Mouse (Mus musculus) gastrocnemius, postnatal 10 days (tissue): ENCODE data around the gene Sirt3. TPM values are rescaled to one million over a fixed set of nuclear protein-coding genes. Genes with fewer than 3 reads are reported as not detected.

Experiments used
- DNase-seq: peaks from one replicate; pipeline ENCODE4 v3.0.0; 2021; ENCODE audit warnings: mixed read lengths
- long read RNA-seq, 2 experiments: library from polyadenylated mRNA; stranded (forward); transcript quantifications; one replicate each; pipeline ENCODE4 v2.0.0; 2021
- total RNA-seq, 2 experiments: library from RNA; stranded (reverse); gene quantifications; 2 replicates each; pipeline ENCODE4 v1.2.3; 2021

The Sirt3 gene
- 10 to 100 TPM; 16.3 to 19.1 TPM for total RNA-seq
- long read RNA-seq, experiment 1, transcript Sirt3-202 (7 exons, 1,416 nt) = major isoform, 7 of 26 reads
- long read RNA-seq, experiment 1, partial matches to known transcripts = 1 of 26 reads
- long read RNA-seq, experiment 1, other reads (novel, unspliced or antisense) = 17 of 26 reads
- long read RNA-seq, experiment 2, transcript Sirt3-202 (7 exons, 1,416 nt) = major isoform, 8 of 37 reads
- long read RNA-seq, experiment 2, partial matches to known transcripts = 1 of 37 reads
- long read RNA-seq, experiment 2, other reads (novel, unspliced or antisense) = 26 of 37 reads

DNA sequence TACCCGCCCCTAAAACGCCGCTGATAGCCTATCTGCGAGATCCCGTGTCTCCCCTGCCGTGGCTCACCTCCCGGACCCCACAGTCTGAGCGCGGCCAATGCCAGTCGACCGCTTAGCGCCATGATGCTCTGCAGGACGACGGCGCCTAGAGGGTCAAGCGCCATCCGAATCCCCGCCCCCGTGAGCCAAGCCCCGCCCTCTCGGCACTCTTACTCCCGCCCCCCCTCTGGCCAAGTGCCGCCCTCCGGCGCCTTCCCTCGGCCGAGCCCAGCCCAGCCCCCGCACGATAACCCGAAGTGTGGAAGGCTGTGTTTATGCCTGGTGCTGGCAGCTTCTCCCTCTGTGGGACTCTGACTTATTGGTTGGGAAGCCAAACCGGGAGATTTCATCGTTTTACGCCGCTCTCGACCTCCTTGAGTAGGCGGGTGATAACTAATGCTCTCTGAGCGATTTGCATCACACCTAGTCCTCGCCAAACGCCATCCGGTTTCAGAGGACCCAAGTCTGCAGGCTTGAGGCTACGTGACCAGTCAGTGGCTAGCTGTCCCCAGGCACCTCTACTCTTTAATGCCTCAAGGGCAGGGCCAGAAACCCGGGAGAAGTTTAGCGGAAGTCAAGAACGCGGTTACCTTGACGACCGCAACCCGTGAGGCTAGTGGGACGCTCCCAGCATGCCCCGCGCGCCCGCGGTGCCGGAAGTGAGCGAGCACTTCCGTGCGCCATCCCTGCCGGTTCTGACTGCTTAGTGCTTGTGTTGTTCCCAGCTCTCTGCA is at the start of gene Sirt3, which contains the start of gene Psmd13:
TSS of gene Sirt3 (minus strand) at position 614 of the 773 bp plus-strand sequence.
TSS of gene Psmd13 (plus strand) at position 273 of the 773 bp plus-strand sequence.
- DNase-seq = peak; percentile 98

DNA sequence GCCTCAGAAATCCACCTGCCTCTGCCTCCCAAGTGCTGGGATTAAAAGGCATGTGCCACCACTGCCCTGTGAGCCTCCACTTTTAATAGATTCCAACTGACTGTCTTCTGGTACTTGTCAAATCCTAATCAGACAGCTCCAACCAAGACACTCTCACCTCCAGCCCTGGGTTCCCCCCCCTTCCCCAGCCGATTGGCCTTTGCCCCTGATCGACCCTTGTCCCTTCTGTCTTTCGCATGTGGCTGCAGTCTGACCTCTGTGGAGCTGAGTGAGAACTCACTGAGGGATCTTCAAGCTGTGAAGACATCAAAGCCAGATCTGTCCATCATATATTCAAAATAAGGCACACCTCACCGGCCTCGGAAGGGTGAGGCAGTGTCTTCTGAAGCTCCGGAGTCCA is 45.1 kb upstream of the Sirt3 start:
- no peak for DNase-seq

DNA sequence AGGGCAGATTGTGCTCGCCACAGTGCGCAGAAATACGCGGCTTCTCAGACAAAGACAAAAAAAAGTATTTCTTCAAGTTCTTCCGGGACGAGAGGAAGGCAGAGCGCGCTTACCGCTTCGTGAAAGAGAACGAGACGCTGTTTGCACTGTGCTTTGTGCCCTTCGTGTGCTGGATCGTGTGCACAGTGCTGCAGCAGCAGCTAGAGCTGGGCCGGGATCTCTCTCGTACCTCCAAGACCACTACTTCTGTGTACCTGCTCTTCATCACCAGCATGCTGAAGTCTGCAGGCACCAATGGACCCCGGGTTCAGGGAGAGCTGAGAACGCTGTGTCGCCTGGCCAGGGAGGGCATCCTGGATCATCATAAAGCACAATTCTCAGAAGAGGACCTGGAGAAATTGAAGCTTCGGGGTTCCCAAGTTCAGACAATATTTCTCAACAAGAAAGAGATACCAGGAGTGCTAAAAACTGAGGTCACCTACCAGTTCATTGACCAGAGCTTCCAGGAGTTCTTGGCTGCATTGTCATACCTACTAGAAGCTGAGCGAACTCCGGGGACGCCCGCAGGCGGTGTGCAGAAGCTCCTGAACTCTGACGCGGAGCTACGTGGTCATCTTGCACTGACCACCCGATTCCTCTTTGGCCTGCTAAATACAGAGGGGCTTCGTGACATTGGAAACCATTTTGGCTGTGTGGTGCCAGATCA is 41.1 kb upstream of the Sirt3 start:
- no peak for DNase-seq

DNA sequence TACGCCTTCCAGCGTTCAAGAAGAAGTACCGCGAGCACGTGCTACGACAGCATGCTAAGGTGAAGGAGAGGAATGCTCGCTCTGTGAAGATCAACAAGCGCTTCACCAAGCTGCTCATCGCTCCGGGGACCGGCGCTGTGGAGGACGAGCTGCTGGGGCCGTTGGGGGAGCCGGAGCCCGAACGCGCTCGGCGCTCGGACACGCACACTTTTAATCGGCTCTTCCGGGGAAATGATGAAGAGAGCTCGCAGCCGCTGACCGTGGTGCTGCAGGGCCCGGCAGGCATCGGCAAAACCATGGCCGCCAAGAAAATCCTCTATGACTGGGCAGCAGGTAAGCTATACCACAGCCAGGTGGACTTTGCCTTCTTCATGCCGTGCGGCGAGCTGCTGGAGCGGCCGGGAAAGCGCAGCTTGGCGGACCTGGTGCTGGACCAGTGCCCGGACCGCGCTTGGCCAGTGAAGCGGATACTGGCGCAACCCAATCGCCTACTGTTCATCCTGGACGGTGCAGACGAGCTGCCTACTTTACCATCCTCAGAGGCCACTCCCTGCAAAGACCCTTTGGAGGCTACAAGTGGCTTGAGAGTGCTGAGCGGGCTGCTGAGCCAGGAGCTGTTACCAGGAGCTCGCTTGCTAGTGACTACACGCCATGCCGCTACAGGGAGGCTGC is 40.4 kb upstream of the Sirt3 start:
- DNase-seq = peak; percentile 66

DNA sequence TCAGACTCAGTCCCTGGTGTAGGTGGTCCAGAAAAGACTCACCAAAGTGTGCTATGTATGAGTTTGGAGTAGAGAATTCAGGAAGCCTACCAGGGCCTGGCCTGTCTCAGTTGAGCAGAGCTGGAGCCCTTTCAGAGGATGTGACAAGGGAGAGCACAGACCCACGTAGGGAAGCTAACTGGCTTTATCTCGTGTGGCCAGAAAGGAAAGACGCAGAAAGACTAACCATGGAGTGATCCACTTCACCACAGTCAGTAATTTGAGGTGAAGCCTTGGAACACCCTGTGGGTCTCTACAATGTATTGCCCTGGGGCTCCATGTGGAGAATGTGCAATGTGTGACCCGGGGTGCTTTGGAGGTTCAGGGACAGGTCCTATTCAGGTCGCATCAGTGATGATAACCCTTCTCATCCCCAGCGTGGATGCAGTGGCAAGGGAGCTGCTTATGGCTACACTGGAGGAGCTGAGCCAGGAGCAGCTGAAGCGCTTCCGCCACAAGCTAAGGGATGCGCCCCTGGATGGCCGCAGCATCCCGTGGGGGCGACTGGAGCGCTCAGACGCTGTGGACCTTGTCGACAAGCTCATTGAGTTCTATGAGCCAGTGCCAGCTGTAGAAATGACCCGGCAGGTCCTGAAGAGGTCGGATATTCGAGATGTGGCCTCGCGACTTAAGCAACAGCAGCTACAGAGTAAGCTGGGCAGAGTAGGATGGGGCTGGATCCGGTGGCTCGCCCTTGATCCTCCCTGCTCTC is 39.3 kb upstream of the Sirt3 start:
- no peak for DNase-seq

DNA sequence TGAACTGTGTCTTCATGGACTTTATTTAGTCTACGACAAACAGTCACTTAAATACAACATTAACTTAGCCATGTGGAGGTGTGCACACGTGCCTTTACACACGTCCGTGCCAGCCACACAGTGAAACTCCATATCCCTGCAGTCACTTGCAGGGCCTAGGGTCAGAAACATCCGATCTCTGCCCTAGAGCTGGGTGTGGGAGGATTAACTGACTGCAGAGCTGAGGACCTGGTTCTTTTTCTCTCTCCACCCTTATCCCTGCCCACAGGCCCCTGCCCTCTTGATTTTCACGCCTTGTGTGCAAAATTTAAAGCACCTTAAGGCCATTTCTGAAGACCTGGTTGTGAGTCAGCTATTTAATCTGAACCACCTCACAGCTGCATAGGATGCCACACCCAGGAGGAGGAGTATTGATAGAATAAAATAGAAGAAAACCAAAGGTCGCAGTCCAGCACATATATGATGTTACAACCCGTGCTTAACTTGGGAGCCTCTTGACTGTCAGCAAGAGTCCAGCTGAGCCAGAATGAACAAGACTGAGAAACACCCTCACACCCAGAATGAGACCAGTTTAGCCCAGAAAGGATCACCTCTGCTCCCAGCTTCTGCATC is 38.4 kb upstream of the Sirt3 start, which contains the start of gene Nlrp6:
TSS of gene Nlrp6 (plus strand) at position 485 of the 612 bp plus-strand sequence.
- DNase-seq = no peak

DNA sequence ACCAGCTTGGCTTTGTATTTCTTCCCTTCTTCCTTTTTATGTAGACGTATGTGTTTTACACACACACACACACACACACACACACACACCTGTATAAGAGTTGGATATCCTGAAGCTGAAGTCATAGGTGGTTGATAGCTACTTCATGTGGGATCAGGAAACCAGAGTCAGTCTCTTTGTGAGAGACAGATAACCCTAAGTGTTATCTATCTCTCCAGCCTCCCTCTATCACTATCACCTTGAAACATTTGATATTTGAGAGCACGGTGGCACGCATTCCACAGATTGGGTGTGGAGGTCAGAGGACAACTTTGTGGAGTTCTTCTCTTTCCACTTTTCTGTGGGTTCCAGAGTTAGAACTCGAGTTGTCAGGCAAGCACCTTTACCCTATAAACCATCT is 37.8 kb upstream of the Sirt3 start:
- no peak for DNase-seq

DNA sequence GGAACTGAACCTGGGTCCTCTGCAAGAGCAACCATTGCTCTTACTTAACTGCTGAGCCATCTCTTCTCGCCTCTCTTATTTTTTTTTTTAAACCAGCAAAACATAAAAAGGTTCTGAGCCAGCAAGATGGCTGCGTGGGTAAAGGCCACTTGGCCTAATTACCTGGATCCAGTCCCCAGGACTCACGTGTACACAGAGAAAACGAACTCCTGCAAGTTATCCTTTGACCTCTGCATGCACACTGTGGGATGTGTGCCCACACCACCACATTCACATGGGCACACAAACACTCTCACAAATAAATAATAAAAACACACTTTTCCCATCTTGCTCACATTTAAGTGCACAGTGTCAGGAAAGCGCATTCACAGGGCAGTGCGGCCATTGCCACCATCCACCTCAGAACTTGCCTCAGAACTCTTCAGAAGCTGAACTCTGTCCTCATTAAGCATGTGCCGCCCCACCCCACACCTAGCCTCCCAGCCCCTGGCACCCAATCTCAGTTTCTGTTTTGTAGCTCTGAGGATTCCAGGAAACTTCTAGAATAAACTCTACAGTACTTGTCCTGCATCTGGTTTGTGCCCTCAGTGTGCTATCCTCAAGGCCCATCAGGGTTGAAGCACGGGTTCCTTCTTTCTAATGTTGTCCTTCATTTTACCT is 32.1 kb upstream of the Sirt3 start:
- no peak for DNase-seq

DNA sequence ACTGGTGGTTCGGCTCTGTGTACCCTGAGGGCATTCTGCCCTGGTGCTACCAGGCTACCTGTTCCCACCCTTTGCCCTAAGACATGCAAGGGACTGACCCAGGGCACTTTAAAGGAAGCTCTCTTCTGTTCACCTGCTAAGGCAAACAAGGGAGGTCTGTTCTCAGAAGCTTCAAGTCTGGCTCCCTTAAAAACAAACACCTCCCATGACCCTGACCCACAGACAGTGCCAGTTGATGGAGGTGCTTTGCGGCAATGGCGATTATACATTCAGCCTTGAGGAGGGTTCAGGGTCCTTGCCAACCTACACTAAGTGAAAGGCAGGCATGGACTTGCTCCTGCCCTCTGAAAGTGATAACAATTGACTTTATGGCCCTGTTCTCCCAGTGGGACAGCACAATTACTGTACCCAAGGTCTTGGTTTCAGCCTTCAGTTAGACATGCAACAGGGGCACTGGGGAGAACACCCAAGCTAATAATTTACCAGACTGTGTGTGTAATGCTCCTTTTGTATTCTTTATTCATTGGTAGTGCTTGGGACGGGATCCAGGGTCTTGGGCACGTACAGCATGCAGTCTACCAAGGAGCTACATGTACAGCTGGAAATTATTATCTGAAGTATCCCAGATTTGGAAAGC is 30.9 kb upstream of the Sirt3 start:
- DNase-seq = no peak

DNA sequence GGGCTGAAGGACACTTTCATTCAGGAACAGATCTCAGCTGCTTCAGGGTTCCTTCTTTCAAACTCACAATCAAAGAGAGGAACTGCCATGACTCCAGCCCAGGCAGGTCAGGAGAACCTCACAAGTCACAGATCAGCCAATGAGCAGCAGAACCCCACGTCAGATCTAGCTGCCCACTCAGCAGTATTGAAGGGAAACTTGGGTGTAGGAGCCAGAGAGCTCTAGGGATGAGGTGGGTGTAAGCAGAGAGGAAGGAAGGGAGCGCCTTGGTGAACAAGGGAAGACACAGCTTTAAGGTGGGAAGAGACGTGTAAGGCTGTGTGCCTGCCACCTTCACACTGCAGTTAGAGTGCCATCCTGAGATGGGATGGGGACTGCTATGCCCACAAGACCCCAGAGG is 30.2 kb upstream of the Sirt3 start:
- DNase-seq = no peak

DNA sequence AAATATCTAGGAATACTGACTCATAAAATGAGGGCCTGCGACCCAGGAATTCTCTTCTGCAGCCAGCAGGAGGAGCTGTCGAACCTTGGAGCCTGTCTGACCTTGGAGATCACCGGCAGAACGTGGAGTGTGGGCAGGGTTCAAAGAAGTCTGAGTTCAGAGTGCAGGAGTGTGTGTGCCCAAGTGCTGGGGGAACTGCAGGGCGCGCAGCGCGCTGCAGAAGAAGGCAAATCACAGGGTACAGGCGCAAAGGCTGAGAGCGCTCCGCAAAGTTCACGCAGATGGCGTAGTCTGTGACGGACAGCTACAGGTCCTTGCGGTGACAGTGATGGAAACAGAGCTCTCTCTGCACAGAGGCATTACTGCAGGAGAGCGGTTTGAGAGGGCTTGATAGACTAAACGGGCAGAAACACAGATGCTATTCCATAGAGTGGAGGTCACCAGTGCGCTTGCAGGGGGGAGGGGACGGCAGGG is 26.6 kb upstream of the Sirt3 start:
- DNase-seq = peak; percentile 74

DNA sequence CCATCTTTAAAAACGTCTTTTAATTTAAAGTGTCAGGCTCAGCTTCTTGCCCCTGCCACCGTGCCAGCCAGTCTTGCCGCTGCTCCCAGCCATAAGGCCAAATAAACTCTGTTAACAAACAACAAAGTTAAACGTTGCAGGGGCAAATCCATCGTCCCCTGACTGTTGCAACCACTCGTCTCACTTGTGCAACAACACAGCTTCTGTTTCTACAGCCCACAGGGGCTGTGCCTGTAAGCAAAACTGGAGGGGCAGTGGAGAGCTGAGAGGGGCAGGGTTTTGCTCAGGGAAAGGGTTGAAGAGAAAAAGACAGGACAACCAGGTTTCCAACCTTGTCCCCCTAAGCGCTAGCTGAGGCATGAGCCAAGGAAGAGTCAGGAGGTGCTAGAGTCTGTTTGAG is 26.1 kb upstream of the Sirt3 start:
- DNase-seq = no peak

DNA sequence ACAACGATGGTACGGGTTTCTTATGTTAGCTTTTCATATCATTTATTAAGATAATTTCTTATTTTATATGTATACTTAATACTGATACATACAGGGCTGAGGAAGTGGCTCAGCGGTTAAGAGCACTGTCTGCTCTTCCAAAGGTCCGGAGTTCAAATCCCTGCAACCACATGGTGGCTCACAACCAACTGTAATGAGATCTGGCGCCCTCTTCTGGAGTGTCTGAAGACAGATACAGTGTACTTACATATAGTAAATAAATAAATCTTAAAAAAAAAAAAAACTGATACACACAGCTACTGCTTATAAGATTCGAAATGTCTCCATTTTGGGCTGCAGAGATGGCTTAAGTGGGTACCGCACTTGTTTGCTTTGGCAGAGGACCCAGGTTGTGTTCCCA is 25.6 kb upstream of the Sirt3 start:
- no peak for DNase-seq

DNA sequence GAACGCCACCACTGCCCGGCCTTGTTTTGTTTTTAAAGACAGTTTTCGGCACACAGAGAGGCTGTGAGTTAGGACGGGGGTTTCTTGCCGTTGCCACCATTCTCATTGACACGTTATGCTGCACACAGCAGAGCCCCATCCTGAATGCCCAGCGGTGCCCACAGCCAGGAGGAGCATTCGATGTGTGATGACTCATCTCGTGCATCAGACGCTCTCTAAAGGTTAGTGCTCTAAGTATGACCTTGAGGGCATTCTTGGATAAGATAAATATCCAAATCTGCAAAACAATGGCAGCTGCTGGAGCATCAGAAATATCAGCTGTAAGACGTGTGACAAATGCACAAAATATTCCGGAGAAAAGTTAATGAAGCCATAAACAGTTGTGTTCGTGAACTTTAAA is 25.0 kb upstream of the Sirt3 start:
- DNase-seq = no peak

DNA sequence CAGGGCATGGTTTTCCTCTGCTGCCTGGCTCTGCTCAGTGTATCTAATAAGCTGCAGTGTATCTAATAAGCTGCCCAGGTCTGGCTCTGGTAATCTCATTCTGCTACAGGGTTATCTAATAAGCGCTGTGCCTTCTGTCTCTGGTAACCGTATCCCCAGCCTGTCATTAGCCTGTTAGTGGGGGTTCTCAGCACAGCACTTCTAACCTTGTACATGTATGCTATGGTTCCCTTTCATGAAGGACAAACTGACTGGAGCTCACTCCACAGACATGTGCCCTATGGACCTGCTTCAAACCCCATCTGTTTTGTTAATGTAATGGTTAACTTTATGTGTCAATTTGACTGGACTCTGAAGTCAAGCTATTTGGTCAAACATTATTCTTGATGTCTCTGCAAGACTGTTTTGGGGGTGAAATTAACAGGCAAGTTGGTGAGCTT is 23.6 kb upstream of the Sirt3 start:
- no peak for DNase-seq

DNA sequence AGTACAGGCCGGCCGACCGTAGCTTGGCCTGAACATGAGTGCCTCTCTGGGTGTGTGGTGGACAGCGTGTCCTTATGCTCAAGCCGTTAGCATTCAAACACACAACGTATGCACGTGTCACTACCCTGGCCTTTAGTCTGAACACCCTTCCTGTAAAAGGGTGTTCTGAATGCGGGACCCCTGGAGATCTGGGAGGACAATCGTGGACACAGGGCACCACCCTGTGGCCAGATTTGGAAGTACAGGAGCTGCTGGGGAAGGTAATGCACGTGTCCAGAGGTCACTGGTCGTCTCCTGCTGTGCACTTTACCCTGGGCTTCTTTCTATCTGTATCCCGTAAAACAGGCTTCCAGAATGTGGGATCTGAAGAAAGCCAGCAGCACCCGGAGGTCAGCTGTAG is 21.1 kb upstream of the Sirt3 start:
- DNase-seq = peak; percentile 87

DNA sequence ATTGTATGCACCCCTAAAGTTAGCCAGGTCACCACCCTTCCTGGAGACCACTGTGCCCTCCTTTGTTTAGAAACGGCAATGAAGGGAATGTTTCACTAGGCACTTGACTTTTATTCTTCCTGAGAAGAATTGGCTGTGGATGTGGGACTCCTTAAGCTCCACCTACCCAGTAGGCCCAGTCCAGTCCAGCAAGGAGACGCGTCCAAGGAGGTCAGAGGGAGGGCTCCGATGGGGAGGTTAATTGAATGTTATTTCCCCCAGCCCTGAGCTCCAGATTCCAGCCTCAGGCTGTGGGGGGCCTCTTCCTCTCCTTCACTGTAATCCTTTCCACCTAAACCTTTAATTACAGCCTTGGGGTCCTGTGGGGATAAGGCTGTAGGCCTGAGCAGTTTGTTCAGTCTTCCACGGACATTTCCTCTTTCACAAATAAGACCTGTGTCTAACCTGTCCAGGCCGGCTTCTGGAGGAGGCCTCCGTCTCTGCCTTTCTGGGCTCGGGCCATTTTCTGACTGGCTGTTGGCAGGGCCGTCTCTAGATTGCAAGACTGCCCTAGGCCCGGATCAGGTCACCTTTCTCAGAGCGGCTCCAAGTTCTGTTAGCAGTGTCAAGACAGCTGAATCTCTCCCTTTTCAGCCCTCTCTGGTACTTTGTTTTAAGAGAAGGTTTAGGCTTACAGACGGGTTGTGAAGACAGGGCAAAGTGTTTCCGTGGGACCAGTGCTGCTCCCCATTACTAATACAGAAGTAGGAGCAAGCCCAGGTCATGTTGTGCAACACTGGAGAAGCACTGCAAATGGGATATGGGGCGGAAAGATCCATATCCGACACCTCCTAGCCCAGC is 20.1 kb upstream of the Sirt3 start:
- DNase-seq = peak; percentile 60

DNA sequence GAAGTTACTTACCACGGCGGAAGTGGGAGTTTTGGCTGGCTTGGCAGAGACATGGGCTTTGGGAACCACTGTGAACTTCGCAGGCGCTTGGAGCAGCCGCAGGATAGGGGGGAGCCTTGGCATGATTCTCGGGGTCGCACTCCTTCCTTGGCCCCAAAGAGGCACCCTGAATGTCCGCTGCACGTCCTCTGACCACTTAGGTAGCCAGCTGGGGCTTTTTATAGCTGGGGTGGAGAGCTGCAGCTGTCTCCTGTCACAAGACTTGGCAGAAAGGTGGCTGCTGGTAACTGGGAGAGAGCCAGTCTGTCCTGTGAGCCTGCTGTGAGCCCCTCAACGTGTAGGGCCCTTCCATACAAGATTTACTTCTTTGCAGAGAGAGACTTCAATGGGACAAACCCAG is 18.1 kb upstream of the Sirt3 start, which contains the start of gene Cox8b:
TSS of gene Cox8b (minus strand) at position 227 of the 400 bp plus-strand sequence.
- peak; percentile 56 for DNase-seq

DNA sequence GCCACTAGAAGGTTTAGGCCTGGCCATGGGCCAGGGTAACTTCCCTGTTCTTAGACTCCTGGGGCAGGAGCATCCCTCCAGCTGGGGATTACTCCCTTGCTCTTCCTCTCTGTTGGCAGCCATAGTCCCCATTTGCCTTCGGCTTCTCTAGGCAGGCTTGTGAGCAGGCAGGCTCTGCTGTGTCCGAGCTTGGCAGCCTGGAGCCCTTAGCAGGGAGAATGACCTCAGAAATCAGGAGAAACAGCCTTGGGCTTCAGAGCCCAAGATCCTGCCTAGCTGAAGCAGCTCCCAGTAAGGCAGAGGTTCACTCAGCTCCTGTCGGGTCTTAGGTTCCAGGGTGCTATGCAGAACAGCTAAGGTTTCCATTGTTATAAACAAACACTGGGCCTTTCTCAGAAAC is 17.0 kb upstream of the Sirt3 start:
- DNase-seq = no peak
